Mouse (Mus musculus) spleen, postnatal 14 days (tissue): ENCODE measurements around the gene Hcar1.

Experiments used
- DNase-seq, 2 experiments: peaks; one replicate each; pipeline ENCODE4 v3.0.0; 2021 to 2022; ENCODE audit warnings: low spot score in 2 of 2

Gene Hcar1

DNA sequence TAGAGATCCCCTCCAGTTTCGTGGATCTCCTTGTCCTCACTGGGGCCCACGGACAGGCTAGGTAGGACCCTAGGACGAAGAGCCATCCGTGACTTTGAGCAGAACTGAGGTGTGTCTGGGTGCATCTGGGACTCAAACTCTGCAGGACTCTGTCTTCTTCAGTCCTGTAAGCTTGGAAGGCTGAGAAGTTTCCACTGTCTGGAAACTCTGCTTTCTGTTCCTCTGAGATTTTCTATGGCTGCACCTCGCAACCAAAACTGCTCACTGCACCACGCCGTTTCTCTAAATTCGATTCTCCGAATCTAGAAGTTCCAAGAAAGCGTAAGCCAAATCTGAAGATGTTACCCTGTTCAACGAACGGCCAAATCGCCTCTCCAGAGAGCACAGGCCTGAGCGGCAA, 15.9 kb downstream of the Hcar1 start:
- no peak for DNase-seq

DNA sequence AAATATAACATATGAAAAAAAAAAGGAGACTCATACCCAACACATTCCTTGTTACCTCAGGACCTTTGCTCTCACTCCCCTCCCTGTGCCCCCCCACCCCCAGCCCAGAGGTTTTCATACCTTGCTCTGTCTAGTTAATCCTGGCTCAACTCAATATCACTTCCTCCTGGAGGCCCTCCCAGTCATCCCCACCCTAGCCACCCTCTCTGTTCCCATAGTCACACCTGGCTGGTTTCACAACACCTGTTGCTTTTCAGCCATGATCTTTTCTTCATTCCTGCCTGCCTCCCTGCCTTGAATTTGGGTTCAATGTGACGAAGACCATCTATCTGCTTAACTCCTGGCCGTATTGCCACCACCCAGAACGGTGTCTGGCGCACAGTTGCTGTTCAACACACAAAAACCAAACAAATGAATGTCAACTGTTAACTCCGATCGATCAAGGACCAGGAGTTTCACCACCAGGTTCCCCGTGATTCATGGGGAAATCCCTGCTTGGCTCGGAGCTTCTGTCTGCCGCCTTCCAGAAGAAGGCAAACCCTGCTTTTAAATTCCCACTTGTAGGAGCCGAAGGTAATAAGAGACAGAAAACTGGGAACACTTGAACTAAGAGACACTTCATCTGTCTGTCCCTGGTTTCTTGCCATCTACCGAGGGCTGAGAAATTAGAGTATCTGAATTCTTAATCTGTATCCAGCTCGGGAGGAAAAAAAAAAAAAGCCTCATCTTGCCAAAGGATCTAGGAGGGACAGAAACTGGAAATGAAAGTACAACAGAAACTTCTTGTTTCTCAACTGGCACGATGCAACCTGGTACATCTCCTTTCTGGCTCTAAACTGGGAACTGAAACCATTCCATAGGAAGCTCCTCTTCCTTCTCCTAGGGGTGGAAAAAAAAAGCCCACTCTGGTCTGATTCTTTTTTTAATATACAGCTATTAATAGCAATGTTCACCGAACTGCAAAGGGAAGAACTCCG, 17.2 kb downstream of the Hcar1 start:
- DNase-seq = no peak

DNA sequence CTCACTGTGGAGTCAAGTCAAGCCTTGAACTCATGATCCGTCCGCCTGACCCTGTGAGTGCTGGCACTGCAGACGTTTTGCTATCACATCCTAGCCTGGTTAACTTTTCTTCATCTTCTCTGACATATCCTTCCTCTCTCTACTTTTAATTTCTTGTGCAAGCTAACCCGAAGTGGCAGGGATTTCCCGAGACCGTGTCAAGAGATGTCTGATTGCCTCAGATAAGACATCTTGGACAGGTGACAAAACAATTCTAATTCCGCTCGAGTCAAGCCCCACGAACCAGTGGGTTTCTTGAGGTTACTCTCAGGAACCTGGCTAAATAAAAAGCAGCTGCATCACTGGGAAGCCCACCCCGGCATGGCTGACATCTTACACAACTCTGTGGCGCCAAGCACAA, 21.0 kb downstream of the Hcar1 start:
- DNase-seq = no peak

DNA sequence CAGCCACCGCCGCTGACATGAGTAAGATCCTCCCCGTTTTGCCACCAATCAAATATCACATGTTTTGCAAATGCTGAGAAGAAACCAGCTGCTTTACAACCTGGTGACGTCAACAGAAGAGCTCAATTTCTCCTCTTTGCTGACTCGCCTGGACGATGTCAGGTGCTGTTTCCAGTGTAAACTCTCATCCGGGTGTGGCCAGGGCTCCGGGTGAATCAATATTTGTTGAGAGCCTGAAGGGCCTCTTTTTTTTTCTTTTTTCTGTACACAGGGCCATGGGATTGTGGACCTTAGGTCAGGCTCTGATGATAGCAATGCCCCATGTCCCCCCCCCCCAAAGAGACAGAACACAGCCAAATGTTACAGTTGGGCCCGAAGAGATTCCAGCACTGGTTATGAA, 25.3 kb downstream of the Hcar1 start:
- DNase-seq = no peak

DNA sequence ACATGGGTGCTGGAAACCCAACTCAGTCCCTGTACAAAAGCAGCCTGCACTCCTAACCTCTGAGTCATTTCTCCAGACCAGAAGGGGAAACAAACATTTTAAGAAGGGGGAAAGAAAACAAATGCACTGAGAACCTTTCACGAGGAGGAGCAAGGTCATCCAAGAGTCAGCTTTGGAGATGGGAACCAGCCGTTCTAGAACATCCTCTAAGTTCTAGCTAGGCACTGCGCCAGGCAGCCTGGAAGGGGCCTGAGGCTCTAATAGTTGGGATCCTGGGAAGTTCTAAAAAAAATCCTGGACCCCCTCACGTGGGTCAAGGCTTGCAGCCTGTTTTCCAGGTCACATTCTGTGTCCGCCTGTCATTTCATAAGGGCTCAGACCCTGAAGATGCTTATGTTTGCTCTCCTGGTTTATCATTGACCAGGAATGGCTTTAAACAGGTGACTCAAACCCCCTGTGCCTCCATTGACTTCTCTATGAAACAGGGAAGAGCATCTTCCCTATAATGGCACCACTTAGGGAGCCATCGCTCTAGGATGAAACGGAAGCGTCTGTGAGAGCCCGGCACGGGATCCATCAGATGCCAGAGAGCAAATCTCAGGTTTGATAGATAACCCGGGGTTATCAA, 25.8 kb downstream of the Hcar1 start:
- DNase-seq = no peak

DNA sequence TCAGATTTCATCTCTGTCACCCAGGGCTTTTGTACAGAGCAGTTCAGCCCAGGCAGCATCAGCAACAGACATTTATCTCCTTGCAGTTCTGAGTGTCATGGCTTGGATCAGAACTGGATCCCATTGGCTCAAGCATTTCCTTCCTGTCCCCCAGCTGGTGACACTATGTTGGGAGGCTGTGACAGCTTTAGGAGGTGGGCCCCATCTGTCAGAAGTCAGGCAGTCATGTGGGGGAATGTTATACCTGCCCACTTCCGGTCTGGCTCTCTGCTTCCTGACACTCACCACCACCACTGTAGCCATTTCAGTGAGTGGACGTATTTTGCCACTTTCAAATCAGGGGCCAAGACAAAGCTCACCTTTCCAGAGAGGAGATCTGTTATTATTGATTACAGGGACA, 28.4 kb downstream of the Hcar1 start:
- no peak for DNase-seq

DNA sequence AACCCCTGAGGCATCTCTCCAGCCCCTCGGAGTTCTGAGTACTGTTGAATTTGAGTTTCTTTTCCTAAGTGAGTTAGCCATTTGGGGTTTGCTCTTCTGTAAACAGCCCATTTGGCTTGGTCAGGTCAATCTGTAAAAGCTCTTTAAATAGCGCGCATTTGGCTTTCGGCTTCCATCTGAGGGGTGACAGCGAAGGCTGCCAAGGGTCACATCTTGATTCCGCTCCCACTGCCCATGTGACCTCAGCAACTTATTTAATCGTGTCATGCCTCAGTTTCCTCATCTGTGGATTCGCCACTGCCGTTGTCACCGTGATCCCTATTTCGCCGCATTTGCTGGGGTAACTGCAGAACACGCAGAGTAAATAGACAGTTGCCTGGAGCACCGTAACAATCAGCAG, 35.5 kb downstream of the Hcar1 start:
- no peak for DNase-seq

DNA sequence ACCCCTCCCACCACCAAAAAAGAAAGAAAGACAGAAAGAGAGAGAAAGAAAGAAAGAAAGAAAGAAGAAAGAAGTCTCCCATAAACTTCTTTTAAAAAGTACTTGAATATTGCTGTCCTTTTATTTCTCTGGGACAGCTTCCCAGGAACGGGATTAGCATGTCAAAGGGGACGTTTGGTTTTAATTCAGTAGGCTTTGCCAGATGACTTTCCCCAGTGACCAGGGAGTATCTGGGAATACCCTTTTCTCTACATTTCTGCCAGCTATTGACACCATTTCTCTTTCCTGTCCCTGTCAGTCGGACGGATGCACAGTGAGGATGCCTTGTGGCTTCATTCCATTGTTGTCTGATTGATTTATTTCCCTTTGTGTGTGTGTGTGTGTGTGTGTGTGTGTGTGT, 36.0 kb downstream of the Hcar1 start:
- no peak for DNase-seq

DNA sequence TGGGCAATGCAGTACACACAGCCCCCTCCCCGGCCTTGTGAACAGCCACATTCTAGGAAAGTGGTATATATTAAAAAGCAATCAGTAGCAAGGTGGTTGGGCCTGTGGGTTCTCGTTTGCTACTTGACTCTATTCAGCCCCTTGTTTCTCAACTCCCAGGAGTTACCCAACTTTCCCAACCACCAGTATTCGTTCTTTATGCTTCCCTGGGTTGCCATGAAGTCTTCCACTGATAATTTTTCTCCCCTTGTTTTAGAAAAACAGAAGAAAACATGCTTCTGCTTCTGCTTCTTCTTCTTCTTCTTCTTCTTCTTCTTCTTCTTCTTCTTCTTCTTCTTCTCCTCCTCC, 36.9 kb downstream of the Hcar1 start:
- DNase-seq = no peak

DNA sequence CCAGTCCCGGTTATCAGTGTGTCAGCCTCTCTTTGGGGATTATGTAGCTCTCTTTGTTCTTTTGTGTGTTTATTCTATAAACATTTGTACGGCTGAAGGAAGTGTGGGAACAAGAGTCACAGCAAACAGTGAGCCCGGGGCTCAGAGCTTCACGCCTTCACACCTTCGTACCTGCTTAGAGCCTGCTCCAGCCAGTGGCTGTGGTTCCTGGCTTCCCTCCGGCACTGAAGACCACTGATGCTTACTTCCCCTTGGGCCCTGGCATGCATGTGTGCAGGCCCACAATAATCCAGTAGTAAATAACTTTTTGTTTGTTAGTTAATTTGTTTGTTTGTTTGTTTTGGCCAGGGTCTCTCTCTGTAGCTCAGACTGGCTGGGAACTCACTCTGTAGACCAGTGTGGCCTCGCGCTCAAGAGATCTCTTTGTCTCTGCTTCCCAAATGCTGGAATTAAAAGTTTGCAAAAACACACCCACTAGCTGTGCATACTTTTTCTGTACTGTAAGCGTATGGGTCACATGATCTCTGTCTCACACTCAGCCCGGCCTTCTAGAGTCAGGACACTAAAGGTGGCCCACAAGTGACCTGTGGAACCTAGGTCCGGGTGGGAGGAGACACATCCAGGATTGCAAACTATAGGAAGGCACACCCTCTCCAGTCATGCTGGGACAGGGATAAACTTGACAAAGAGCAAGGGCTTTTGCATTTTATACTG, 37.4 kb downstream of the Hcar1 start:
- no peak for DNase-seq

DNA sequence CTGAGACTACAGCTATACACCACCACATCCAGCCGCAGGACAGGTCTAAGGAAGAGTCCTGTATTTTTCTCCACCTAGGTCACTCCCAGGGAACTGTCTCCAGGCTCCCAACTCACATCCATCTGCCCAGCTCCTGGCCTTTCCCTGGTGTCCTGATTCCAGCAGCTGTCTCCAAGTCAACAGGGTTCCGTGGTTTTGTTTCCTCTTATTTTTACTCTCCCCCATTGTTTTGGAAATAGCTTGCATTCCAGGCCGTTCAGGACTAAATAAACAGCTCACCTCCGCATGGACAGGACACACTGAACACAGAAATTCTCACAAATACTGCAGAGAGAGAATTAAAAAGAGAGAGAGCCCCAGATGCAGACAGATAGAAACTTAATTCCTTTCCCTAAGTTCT, 42.4 kb downstream of the Hcar1 start:
- DNase-seq = no peak

DNA sequence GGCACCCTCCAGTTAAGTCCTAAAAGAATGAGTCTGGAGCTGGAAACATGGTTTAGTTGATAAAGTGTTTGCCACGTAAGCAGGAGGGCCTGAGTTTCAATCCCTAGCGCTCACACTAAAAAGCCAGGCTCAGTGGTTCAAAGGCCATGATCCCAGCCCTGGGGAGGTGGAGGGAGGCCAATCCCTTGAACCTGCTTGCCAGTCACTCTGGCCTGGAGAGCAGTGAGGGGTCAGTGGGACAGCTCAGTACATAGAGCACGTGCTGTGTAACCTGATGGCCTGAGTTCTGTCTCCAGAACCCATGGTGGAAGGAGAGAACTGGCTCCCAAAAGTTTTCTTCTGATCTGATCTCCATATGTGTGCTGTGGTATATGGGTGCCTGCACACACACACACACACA, 45.0 kb downstream of the Hcar1 start:
- DNase-seq = no peak

DNA sequence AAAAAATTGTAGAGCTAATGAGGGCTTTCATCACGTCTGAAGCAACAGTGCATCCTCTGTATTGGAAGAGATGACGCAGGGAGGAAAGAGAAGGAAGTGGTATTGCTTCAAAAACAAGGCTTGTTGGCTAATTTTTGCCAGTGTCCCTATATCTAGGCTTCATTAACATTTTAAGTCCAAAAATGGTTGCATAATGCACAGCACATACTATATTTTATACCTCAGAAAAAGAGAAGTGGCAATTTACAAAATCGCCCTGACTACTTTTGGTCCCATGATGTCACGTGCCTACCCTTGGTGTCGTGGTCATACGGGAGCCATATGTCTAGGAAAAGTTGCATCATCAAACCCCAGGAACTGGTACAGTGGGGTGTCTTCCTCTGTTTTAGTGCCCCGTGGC, 47.5 kb downstream of the Hcar1 start:
- no peak for DNase-seq

DNA sequence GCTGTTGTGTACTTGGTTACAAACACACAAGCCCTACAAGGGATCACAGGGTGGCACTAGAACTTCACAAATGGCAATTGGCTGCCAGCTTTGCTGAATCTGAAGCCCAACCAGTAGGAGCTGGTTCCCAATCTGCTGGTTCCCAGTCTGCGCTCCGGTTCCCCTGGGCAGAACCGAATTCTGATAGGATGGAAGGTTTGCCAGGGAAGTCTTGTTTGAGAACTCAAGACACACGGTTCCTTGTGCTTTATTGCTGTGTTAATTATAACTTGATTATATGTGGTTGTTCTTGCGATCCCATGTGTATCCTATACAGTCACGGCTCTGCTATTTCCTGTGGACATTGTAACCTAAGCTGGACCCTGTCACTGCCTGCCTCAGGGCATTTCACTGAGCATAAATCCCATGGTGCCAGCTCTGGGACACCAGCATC, 52.1 kb downstream of the Hcar1 start:
- DNase-seq = no peak
